Mouse (Mus musculus) heart, postnatal 0 days (tissue): Measurements from ENCODE around the gene Tfdp2. TPM values are rescaled to one million over a fixed set of nuclear protein-coding genes. Genes with fewer than 3 reads are reported as not detected.
A peak's percentile ranks its signal among the peaks of the same experiment; 100 is the strongest.

Experiments used
- ATAC-seq: fragments of 200-750 bp; cut with Nextera tagmentation; 2 replicates; pipeline ENCODE4 v1.8.0; 2017; ENCODE audit warnings: low read depth, moderate number of reproducible peaks, moderate library complexity; ENCODE audit not compliant: insufficient read depth
- DNase-seq: peaks from one replicate; pipeline ENCODE4 v3.0.0-alpha.2; 2016; ENCODE audit warnings: low spot score
- H3K27ac ChIP-seq: fragments of 300-500 bp; sonication (generic); 2 replicates; pipeline ENCODE4 v1.5.1; 2014; ENCODE audit warnings: low read depth, mild to moderate bottlenecking
- H3K27me3 ChIP-seq: fragments of 300-500 bp; sonication (generic); 2 replicates; pipeline ENCODE4 v1.6.1; 2014; ENCODE audit warnings: low read length, mixed read lengths; ENCODE audit not compliant: control insufficient read depth, insufficient read depth
- H3K36me3 ChIP-seq: fragments of 300-500 bp; sonication (generic); replicated peaks from 2 replicates; pipeline ENCODE4 v1.6.1; 2014; ENCODE audit warnings: low read length, mixed read lengths; ENCODE audit not compliant: control insufficient read depth, insufficient read depth
- H3K4me1 ChIP-seq: fragments of 300-500 bp; sonication (generic); 2 replicates; pipeline ENCODE4 v1.6.1; 2014; ENCODE audit warnings: antibody characterized with exemption; ENCODE audit not compliant: control insufficient read depth, insufficient read depth
- H3K4me2 ChIP-seq: fragments of 300-500 bp; sonication (generic); 2 replicates; pipeline ENCODE4 v1.6.1; 2014; ENCODE audit warnings: low read depth, mild to moderate bottlenecking, low read length, moderate library complexity
- H3K4me3 ChIP-seq: fragments of 300-500 bp; sonication (generic); 2 replicates; pipeline ENCODE4 v1.5.1; 2014; ENCODE audit warnings: low read depth, low read length
- H3K9ac ChIP-seq: fragments of 300-500 bp; sonication (generic); replicated peaks from 2 replicates; pipeline ENCODE4 v1.6.1; 2014; ENCODE audit warnings: low read depth, low read length, mixed read lengths
- H3K9me3 ChIP-seq: fragments of 300-500 bp; sonication (generic); replicated peaks from 2 replicates; pipeline ENCODE4 v1.6.1; 2016; ENCODE audit warnings: low read length; ENCODE audit not compliant: control insufficient read depth
- CTCF ChIP-seq: IDR thresholded peaks from 2 replicates; pipeline ENCODE4 v1.5.1; 2016; ENCODE audit warnings: antibody characterized with exemption, control low read depth, low read depth
- EP300 ChIP-seq: IDR thresholded peaks from 2 replicates; pipeline ENCODE4 v1.6.1; 2016; ENCODE audit warnings: antibody characterized with exemption, low read depth
- WGBS: fragments of 180-500 bp; shearing (Covaris S2); extraction: QIAGEN DNeasy Blood & Tissue Kit; methylation state at CpG from one replicate; pipeline ENCODE4 v1.1.7; 2014; 5-methylcytosine and 5-hydroxymethylcytosine counted together
- polyA plus RNA-seq: library from polyadenylated mRNA; unstranded; fragments of >200 nt; fragmentation: Nextera tagmentation; extraction: Ambion mirVana; gene quantifications from 2 replicates; pipeline ENCODE4 v1.2.1, GENCODE M21; 2015
- total RNA-seq: library from RNA; depleted of rRNA; stranded (reverse); fragments of >200 nt; gene quantifications from 2 replicates; pipeline ENCODE4 v1.2.3, GENCODE M21; 2014; ENCODE audit warnings: low replicate concordance

The Tfdp2 gene
- total and polyA plus RNA-seq, 2 experiments from 2014 or later: 32.5 to 33.4 TPM

- DNase-seq (peak; percentile 51), ATAC-seq (peak; percentile 40)
- TF ChIP-seq CTCF (no peak), EP300 (no peak)
- 34% methylated on average over 6 of the region's 6 CpGs for WGBS
- no peaks in the 10 kb centered on the region for H3K27me3 ChIP-seq
- no peak overlapping the region for H3K4me2 ChIP-seq
- no peak overlapping the region for H3K4me3 ChIP-seq
- H3K9ac ChIP-seq: no peak overlapping the region; the same call in 1 of the 2 replicates
- no peaks in the 10 kb centered on the region for H3K9me3 ChIP-seq
- H3K36me3 ChIP-seq: peaks cover 12% of the 10 kb centered on the region; the same call in 1 of the 2 replicates
- H3K4me1 ChIP-seq: peaks cover 14% of the 10 kb centered on the region; the same call in 1 of the 2 replicates
- no peak overlapping the region for H3K27ac ChIP-seq
These were observed 130.4 kb downstream of the Tfdp2 start for GRCm38 (mm10) chr9:96326496-96326923.

DNA sequence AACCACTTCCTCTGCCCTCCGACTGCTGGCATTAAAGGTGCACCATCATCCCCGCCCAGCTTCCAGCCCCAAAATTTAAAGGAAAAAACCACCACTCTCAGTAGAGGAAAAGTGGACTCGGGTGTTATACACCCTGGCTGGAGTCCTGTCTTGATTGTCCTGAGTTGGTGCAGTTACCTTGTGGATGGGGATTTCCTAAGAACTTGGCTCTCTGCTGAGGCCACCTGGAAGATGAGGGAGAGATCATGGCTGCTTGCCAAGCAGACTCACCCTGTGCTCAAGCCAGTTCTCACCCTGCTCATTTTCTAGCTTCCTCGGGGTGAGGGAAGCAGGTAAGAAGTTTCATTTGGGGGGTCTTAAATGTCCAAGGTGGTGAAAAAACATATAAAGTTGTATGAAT is 132.2 kb downstream of the Tfdp2 start:
- DNase-seq (no peak), ATAC-seq (no peak)
- Histone ChIP-seq H3K27me3 (no peaks in the 10 kb centered on the region), H3K9ac (no peak overlapping the region), H3K36me3 (peaks cover 18% of the 10 kb centered on the region), H3K4me1 (peaks cover 14% of the 10 kb centered on the region; the same call in 1 of the 2 replicates), H3K27ac (no peak overlapping the region), H3K9me3 (no peaks in the 10 kb centered on the region), H3K4me2 (no peak overlapping the region), H3K4me3 (no peak overlapping the region)
- WGBS: 75% methylated on average over 4 of the region's 4 CpGs
- TF ChIP-seq EP300 (no peak), CTCF (no peak)

GRCm38 (mm10) chr9:96331146-96331545 is 135.1 kb downstream of the Tfdp2 start:
- H3K4me3 ChIP-seq: no peak overlapping the region
- TF ChIP-seq EP300 (no peak), CTCF (no peak)
- 83% methylated on average over 5 of the region's 5 CpGs for WGBS

DNA sequence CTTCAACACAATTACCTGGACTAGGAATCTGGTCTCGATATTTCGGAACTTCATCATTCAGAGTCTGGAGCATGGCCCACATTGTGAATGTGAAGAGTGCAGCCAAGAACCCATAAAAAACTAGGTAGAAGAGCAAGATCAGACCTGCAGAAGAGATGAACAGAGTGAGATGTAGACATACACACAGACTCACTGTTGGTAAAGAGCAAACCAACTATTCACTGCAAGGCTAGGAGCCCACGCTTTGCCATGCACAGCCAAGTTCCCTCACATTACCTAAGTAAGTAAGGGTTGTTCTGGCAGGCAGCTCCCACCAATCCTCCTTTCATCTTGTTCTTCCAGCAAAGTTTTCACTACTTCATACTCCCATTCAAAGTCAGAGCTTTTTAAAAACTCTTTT is 149.7 kb downstream of the Tfdp2 start:
- Histone ChIP-seq H3K36me3 (peaks cover 28% of the 10 kb centered on the region), H3K9me3 (no peaks in the 10 kb centered on the region), H3K4me1 (peaks cover 4% of the 10 kb centered on the region; the same call in 1 of the 2 replicates), H3K4me2 (no peak overlapping the region), H3K27me3 (no peaks in the 10 kb centered on the region), H3K27ac (no peak overlapping the region), H3K9ac (no peak overlapping the region), H3K4me3 (no peak overlapping the region)
- DNase-seq (no peak), ATAC-seq (no peak)
- no peak for TF ChIP-seq CTCF
- TF ChIP-seq EP300: no peak
- WGBS: 89% methylated on average over 3 of the region's 3 CpGs

More at GRCm38 (mm10) chr9:96331146-96331545, 135.1 kb downstream of the Tfdp2 start:
- no peak for ATAC-seq
- Histone ChIP-seq H3K36me3 (peaks cover 39% of the 10 kb centered on the region), H3K4me2 (no peak overlapping the region), H3K4me1 (peaks cover 12% of the 10 kb centered on the region; the same call in 1 of the 2 replicates), H3K27me3 (no peaks in the 10 kb centered on the region), H3K27ac (no peak overlapping the region), H3K9ac (no peak overlapping the region), H3K9me3 (no peaks in the 10 kb centered on the region)
- DNase-seq: no peak

DNA sequence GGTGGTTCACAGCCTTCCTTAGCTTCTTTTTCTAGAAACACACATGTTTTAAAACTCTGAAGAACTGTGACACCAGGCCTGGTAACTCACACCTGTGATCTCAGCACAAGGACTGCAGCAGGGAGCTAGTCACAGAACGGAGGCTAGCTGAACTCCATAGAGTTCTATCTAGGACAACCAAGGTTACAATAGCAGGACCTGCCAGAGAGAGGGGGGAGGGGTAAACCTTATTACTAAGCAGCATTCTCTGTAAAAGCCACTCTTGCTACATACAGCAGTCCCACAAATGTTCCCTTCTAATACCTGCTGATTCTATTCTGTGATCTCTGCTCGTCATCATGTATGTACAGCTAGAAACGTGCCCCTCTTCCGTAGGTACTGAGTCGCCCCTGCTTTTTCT is 152.8 kb downstream of the Tfdp2 start:
- no peak for TF ChIP-seq EP300
- no peak for TF ChIP-seq CTCF
- H3K4me1 ChIP-seq: peaks cover 11% of the 10 kb centered on the region
- 0 out of 2 replicates have a peak overlapping the region, but pooled peaks have one; percentile 22 for H3K27ac ChIP-seq
- WGBS: 46% methylated on average over 5 of the region's 5 CpGs
- no peaks in the 10 kb centered on the region for H3K27me3 ChIP-seq
- no peak overlapping the region for H3K4me3 ChIP-seq
- no peak overlapping the region for H3K4me2 ChIP-seq
- H3K9me3 ChIP-seq: no peaks in the 10 kb centered on the region
- peaks cover 7% of the 10 kb centered on the region; the same call in 1 of the 2 replicates for H3K36me3 ChIP-seq
- ATAC-seq (peak; percentile 71), DNase-seq (peak; percentile 67)
- no peak overlapping the region for H3K9ac ChIP-seq

GRCm38 (mm10) chr9:96350010-96350409 is 153.9 kb downstream of the Tfdp2 start:
- Histone ChIP-seq H3K27me3 (no peaks in the 10 kb centered on the region), H3K27ac (peak overlapping the region; percentile 13; the same call in 1 of the 2 replicates), H3K4me1 (peaks cover 15% of the 10 kb centered on the region), H3K9ac (no peak overlapping the region), H3K36me3 (peaks cover 1% of the 10 kb centered on the region; the same call in 1 of the 2 replicates), H3K4me3 (no peak overlapping the region), H3K4me2 (no peak overlapping the region), H3K9me3 (no peaks in the 10 kb centered on the region)
- DNase-seq: peak; percentile 71
- peak; percentile 66; the same call in 1 of the 2 replicates for ATAC-seq
- WGBS: 29% methylated on average over 4 of the region's 4 CpGs
- no peak for TF ChIP-seq EP300
- TF ChIP-seq CTCF: peak; percentile 70
